Mouse (Mus musculus) embryonic facial prominence, embryonic 11.5 days (tissue): Measurements from ENCODE around the gene Mapk6. TPM values are rescaled to one million over a fixed set of nuclear protein-coding genes. Genes with fewer than 3 reads are reported as not detected.

Experiments used
- ATAC-seq: fragments of 200-750 bp; cut with Nextera tagmentation; replicated peaks from 2 replicates; pipeline ENCODE4 v1.8.0; 2017; ENCODE audit warnings: low read depth; ENCODE audit not compliant: insufficient number of reproducible peaks, low FRiP score, low TSS enrichment
- DNase-seq: peaks from one replicate; pipeline ENCODE4 v3.0.0-alpha.2; 2015; ENCODE audit warnings: low spot score
- H3K27ac ChIP-seq: fragments of 300-500 bp; sonication (generic); replicated peaks from 2 replicates; pipeline ENCODE4 v1.5.1; 2014; ENCODE audit warnings: mild to moderate bottlenecking, low read depth, low read length, control low read depth
- H3K27me3 ChIP-seq: fragments of 300-500 bp; sonication (generic); 2 replicates; pipeline ENCODE4 v1.6.1; 2014; ENCODE audit warnings: mild to moderate bottlenecking, low read length, moderate library complexity, mixed read lengths; ENCODE audit not compliant: control insufficient read depth, insufficient read depth
- H3K36me3 ChIP-seq: fragments of 300-500 bp; sonication (generic); replicated peaks from 2 replicates; pipeline ENCODE4 v1.6.1; 2014; ENCODE audit warnings: low read depth, mild to moderate bottlenecking, low read length, moderate library complexity, mixed read lengths; ENCODE audit not compliant: control insufficient read depth, insufficient read depth
- H3K4me1 ChIP-seq: fragments of 300-500 bp; sonication (generic); 2 replicates; pipeline ENCODE4 v1.6.1; 2014; ENCODE audit warnings: low read length, mixed read lengths; ENCODE audit not compliant: control insufficient read depth, insufficient read depth
- H3K4me2 ChIP-seq: fragments of 300-500 bp; sonication (generic); 2 replicates; pipeline ENCODE4 v1.6.1; 2014; ENCODE audit warnings: low read depth, mild to moderate bottlenecking, control low read depth, low read length, moderate library complexity
- H3K4me3 ChIP-seq: fragments of 300-500 bp; sonication (generic); 2 replicates; pipeline ENCODE4 v1.5.1; 2014; ENCODE audit warnings: low read depth, low read length, control low read depth
- H3K9ac ChIP-seq: fragments of 300-500 bp; sonication (generic); replicated peaks from 2 replicates; pipeline ENCODE4 v1.6.1; 2014; ENCODE audit warnings: mild to moderate bottlenecking, control low read depth, low read length
- H3K9me3 ChIP-seq: fragments of 300-500 bp; sonication (generic); replicated peaks from 2 replicates; pipeline ENCODE4 v1.6.1; 2016; ENCODE audit warnings: mild to moderate bottlenecking, low read length, inconsistent platforms, mixed read lengths; ENCODE audit not compliant: control insufficient read depth
- WGBS: fragments of 180-500 bp; shearing (Covaris S2); extraction: QIAGEN DNeasy Blood & Tissue Kit; methylation state at CpG from one replicate; pipeline ENCODE4 v1.1.7; 2014; 5-methylcytosine and 5-hydroxymethylcytosine counted together
- polyA plus RNA-seq: library from polyadenylated mRNA; unstranded; fragments of >200 nt; fragmentation: Nextera tagmentation; extraction: Ambion mirVana; gene quantifications from 2 replicates; pipeline ENCODE4 v1.2.1, GENCODE M21; 2014

The Mapk6 gene
- polyA plus RNA-seq, 1 experiment from 2014 or later, result 152 TPM

DNA sequence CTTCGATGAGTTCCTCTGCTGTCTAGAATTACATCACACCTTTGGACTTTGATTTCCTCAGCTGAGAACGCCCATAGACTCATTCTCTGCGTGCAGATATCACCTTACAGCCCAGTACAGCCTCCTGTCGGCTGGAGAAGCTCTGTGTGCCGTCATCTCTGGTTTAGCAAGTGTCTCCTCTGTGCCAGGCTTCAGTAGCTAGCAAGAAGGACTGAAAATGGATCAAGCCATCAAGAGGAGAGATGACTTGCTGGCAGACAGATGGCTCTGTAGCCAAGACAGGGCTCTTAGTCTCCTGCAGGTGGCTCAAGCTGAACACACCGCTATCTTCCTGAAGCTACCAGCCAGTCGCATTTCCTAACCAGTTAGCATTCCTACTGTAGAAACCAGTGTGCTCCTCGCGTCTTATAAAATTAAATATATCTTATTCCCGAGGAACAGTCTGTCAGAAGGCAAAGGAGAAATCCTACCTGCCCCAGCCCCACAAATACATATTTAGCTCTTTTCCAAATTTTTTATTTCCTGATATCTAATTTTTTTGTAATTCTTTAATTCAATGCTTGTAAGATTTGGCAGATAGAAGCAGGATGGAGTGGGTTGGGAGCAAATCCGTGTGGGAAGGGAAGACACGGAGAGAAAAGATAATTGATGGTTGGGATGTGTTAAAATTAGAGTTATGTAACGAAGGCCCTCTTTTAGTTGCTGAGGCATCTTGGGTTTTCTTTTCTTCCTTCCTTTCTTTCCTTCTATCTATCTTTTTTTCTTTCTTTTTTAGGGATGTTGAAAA is 87.5 kb downstream of the Mapk6 start:
- H3K4me3 ChIP-seq, result no peak overlapping the region
- H3K27me3 ChIP-seq, result no peaks in the 10 kb centered on the region
- H3K9me3 ChIP-seq, result no peaks in the 10 kb centered on the region
- H3K4me2 ChIP-seq, result no peak overlapping the region
- no peaks in the 10 kb centered on the region for H3K36me3 ChIP-seq
- ATAC-seq, result no peak
- H3K9ac ChIP-seq, result no peak overlapping the region
- WGBS, result 80% methylated on average over 13 of the region's 13 CpGs
- DNase-seq, result no peak
- no peaks in the 10 kb centered on the region for H3K4me1 ChIP-seq
- no peak overlapping the region for H3K27ac ChIP-seq

DNA sequence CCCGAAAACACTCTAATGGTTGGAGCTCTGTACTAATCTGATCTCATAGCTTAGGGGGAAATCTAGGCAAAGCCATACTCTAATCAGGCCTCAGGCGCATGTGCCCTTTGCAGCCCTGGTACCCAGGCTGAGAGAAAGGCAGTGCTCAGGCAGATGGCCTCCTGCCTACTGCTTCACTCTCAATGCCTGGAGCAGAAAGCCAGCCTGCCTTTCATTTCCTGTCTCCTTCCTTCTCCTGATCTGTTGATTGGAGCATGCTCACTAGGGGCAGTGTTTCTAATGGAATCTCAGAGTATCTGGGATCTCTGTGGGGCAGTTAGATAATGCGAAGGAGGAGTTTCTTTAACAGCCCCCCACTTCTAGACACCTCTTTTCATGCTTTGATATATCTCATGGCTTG is 90.4 kb downstream of the Mapk6 start:
- ATAC-seq, result no peak
- Histone ChIP-seq H3K36me3 (no peaks in the 10 kb centered on the region), H3K4me2 (no peak overlapping the region), H3K9ac (no peak overlapping the region), H3K27me3 (no peaks in the 10 kb centered on the region), H3K9me3 (no peaks in the 10 kb centered on the region), H3K4me3 (no peak overlapping the region), H3K4me1 (no peaks in the 10 kb centered on the region), H3K27ac (no peak overlapping the region)
- whole genome bisulfite sequencing, result 68% methylated on average over 3 of the region's 3 CpGs
- peak; percentile 40 for DNase-seq

Other genes starting within 250 kb of the Mapk6 start
- 0.85 and 1.0 TPM in 2 replicates for gene Myo5c, start 178.0 kb downstream of the Mapk6 start, polyA plus RNA-seq
- 32.0 and 34.3 TPM in 2 replicates for gene Gnb5, start 103.7 kb downstream of the Mapk6 start, polyA plus RNA-seq
- gene Bcl2l10, start 62.2 kb downstream of the Mapk6 start, polyA plus RNA-seq, result not detected in 2 replicates
- gene Leo1, start 31.5 kb upstream of the Mapk6 start, polyA plus RNA-seq, result 50.5 and 50.7 TPM in 2 replicates
- 106 and 117 TPM in 2 replicates for gene Tmod3, start 149.7 kb upstream of the Mapk6 start, polyA plus RNA-seq
- 36.2 and 38.2 TPM in 2 replicates for gene Tmod2, start 201.3 kb upstream of the Mapk6 start, polyA plus RNA-seq
- gene Lysmd2, start 215.7 kb upstream of the Mapk6 start, polyA plus RNA-seq, result 21.2 and 21.7 TPM in 2 replicates